Mouse (Mus musculus): Measurements from ENCODE around the gene Plcb2.

Plcb2 gene

DNA sequence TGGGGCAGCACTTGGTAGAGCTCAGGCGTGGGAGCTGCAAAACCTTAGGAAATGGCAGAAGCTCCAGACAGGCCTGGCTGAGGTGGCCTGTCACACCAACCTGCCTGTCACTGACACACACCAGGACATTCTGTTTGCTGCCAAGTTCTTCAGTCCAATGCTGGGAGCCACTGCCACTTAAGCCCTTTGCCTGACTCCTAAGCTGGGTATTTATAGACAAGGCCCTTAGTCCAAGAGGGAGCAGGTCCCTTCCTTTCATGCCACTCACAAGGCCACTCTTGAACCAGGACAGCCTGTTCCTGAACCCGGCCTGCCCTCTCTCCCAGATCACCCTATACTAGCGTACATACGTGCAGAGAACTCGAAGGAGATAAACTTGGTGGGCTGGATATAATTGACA, 11.6 kb downstream of the Plcb2 start:
- in situ Hi-C loops (cut with MseI, MboI) = no loop called here

- in situ Hi-C loops (cut with MseI, MboI) = no loop called here
Observed at GRCm38 (mm10) chr2:118714230-118714629, 14.0 kb downstream of the Plcb2 start.

GRCm38 (mm10) chr2:118713631-118714030, 14.6 kb downstream of the Plcb2 start:
- in situ Hi-C loops (cut with MseI, MboI) = no loop called here

DNA sequence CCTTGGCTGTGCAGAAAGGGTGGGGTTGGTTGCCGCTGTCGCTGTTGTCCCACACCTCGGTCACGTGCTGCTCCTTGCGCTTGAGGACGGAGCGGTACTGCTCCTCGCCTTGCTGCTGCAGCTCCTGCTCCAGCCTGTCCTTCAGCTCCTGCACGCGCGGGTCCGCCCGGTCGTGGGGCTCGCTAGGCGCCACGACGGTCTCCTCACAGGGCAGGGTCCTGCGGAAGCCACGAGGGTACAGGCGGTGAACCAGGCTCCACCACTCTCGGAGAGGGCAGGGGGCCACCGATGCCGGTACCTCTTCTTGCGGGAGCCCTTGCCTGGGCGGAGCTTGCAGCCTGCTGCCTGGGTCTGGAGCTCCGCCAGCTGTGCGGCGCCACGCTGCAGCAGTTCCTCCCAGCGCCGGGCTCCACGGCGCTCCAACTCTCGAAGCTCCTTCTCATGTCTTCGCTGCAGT, 17.2 kb downstream of the Plcb2 start:
- in situ Hi-C loops (cut with MseI, MboI) = no loop called here

- in situ Hi-C loops (cut with MseI, MboI) = no loop called here
Observed at GRCm38 (mm10) chr2:118709655-118710221, 18.5 kb downstream of the Plcb2 start.

- in situ Hi-C loops (cut with MseI, MboI) = no loop called here
Observed at GRCm38 (mm10) chr2:118708472-118708871, 19.8 kb downstream of the Plcb2 start.

GRCm38 (mm10) chr2:118706436-118706835, 21.8 kb downstream of the Plcb2 start:
- in situ Hi-C loops (cut with MseI, MboI) = no loop called here

DNA sequence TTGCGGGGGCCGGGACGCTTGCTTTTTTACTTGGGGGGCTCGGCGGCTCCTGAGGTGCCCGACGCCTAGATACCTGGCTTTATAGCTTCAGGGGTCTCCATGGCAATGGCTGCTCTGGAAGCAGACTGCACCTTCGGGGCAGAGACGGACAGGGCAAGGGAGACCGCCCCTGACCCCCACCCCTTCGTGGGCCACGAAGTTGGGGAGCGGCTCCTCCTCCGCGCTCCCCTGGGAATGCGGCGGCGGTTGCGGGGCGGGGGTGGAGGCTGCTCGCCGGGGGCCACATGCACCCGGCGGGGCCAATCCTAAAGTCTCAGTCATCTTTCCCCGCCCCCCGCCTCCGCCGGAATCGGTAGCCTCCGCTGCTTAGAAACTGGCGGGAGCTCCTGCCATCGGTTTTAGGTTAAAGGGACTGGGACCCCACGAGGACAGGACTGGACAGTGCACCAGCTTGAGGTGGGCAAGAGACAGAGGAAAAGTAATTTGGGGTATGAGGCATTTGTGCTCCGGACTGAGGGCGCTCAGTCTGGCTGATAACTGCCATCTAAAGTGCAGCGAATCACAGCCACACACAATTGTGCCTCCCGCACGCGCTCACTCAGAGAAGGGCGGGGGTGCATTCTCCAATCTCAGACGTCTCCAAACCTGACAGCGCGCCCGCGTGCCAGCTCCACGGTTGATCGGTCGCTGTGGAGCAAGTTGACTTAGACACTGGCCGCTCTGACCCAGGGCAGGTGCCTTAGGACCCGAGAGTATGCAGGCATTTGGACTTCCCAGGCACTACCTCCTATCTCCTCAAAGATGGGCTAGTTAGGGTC, 24.1 kb downstream of the Plcb2 start, which contains the start of gene Ankrd63:
TSS of gene Ankrd63 (minus strand) at position 51 of the 818 bp plus-strand sequence.
- in situ Hi-C loops (cut with MseI, MboI) = no loop called here

GRCm38 (mm10) chr2:118702883-118703761, 25.1 kb downstream of the Plcb2 start:
- in situ Hi-C loops (cut with MseI, MboI) = no loop called here

- in situ Hi-C loops (cut with MseI, MboI) = no loop called here
Observed at GRCm38 (mm10) chr2:118701971-118702882, 26.0 kb downstream of the Plcb2 start.

DNA sequence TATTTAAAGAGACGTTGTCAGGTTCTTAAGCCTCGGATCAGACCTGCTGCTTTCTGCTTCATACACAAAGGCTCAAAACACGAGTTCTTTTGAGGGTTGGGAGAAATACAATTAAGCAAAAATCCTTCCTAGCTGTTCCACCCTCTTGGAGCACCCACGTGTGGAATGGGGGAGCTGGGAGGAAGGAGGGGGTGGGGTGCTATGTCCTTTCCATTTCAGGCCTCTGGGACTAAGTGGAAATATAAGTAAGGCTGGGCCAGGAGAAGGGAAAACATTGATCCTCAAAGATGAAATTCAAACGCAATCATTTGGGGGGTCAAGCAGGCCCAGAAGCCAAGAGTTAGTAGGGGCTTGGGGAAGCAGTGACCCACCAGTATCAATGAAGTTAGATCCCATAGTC, 27.1 kb downstream of the Plcb2 start:
- in situ Hi-C loops (cut with MseI, MboI) = no loop called here

- in situ Hi-C loops (cut with MseI, MboI) = no loop called here
Observed at GRCm38 (mm10) chr2:118700179-118701062, 27.8 kb downstream of the Plcb2 start.

GRCm38 (mm10) chr2:118697955-118698354, 30.3 kb downstream of the Plcb2 start:
- in situ Hi-C loops (cut with MseI, MboI) = no loop called here

- in situ Hi-C loops (cut with MseI, MboI) = no loop called here
Observed at GRCm38 (mm10) chr2:118697311-118697877, 30.8 kb downstream of the Plcb2 start.

- in situ Hi-C loops (cut with MseI, MboI) = no loop called here
Observed at GRCm38 (mm10) chr2:118696451-118697308, 31.6 kb downstream of the Plcb2 start.

DNA sequence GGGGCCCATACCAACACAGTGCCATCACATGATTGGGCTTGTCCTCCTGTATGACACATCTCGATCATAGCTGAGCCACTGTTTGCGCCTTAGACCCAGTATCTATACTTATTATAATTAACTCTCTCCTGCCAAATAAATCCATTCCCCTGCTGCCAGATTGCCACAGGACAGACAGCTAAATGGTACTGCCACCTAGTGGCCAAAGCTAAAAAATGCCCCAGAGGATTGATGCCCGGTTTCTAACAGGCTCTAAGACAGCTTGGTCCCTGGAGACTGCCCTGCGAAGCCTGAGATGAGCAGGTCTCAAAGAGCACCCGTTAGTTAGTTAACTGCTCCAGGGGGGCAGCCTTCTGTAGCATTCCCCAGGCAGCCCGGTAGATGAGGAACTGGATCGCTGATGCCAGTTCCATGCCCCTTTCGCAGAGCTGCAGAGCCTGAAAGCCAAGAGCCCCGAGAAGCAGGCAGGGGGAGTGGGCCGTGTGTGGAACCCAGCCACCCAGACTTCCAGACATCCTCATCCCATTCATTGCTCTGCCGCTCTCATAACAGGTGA, 32.5 kb downstream of the Plcb2 start:
- in situ Hi-C loops (cut with MseI, MboI) = no loop called here

DNA sequence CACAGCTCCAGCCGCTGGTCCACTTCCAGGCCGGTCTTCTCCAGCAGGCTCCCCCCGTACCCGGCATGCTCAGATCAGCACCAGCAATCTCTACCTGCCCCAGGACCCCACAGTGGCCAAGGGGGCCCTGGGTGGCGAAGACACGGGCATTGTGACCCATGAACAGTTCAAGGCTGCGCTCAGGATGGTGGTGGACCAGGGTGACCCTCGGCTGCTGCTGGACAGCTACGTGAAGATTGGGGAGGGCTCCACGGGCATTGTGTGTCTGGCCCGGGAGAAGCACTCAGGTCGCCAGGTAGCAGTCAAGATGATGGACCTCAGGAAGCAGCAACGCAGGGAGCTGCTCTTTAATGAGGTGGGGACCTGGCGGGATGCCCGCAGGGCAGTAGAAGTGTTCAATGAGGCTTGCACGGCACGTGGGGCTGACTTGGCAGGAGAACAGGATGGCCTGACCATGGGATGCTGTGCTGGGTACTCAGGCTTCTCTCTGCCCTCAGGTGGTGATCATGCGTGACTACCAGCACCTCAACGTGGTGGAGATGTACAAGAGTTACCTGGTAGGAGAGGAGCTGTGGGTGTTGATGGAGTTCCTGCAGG, 34.8 kb downstream of the Plcb2 start:
- in situ Hi-C loops (cut with MseI, MboI) = loop anchor here in 1 of 2 experiments (5.0 kb wide), 1 partner anchor 56 kb away; no protein-coding TSS in a partner anchor

- in situ Hi-C loops (cut with MseI, MboI) = loop anchor here (5.0 kb wide), 1 partner anchor 53 kb away; no protein-coding TSS in a partner anchor
Observed at GRCm38 (mm10) chr2:118689875-118690274, 38.4 kb downstream of the Plcb2 start.

All from mouse trophoblast stem cell (cell line).